Mouse (Mus musculus) embryonic facial prominence, embryonic 14.5 days (tissue): ENCODE data around the gene Pdyn. TPM values are rescaled to one million over a fixed set of nuclear protein-coding genes. Genes with fewer than 3 reads are reported as not detected.
A peak's percentile ranks its signal among the peaks of the same experiment; 100 is the strongest.

Experiments used
- ATAC-seq: fragments of 200-750 bp; cut with Nextera tagmentation; 2 replicates; pipeline ENCODE4 v1.8.0; 2017; ENCODE audit warnings: low read depth, moderate number of reproducible peaks, moderate TSS enrichment
- DNase-seq: peaks from one replicate; pipeline ENCODE4 v3.0.0-alpha.2; 2015; ENCODE audit warnings: low spot score
- H3K27ac ChIP-seq: fragments of 300-500 bp; sonication (generic); replicated peaks from 2 replicates; pipeline ENCODE4 v1.5.1; 2014; ENCODE audit warnings: low read depth, mild to moderate bottlenecking, low read length, moderate library complexity
- H3K27me3 ChIP-seq: fragments of 300-500 bp; sonication (generic); replicated peaks from 2 replicates; pipeline ENCODE4 v1.6.1; 2014; ENCODE audit warnings: low read length; ENCODE audit not compliant: control insufficient read depth, insufficient read depth
- H3K36me3 ChIP-seq: fragments of 300-500 bp; sonication (generic); 2 replicates; pipeline ENCODE4 v1.6.1; 2014; ENCODE audit warnings: low read length, mixed read lengths; ENCODE audit not compliant: control insufficient read depth, insufficient read depth
- H3K4me1 ChIP-seq: fragments of 300-500 bp; sonication (generic); 2 replicates; pipeline ENCODE4 v1.6.1; 2014; ENCODE audit warnings: antibody characterized with exemption, low read length; ENCODE audit not compliant: control insufficient read depth, insufficient read depth
- H3K4me2 ChIP-seq: fragments of 300-500 bp; sonication (generic); 2 replicates; pipeline ENCODE4 v1.6.1; 2014; ENCODE audit warnings: low read depth, mild to moderate bottlenecking, low read length, moderate library complexity, mixed read lengths
- H3K4me3 ChIP-seq: fragments of 300-500 bp; sonication (generic); 2 replicates; pipeline ENCODE4 v1.5.1; 2014; ENCODE audit warnings: low read depth, mild to moderate bottlenecking, low read length
- H3K9ac ChIP-seq: fragments of 300-500 bp; sonication (generic); 2 replicates; pipeline ENCODE4 v1.6.1; 2014; ENCODE audit warnings: low read depth, mild to moderate bottlenecking, low read length, moderate library complexity, mixed read lengths
- H3K9me3 ChIP-seq: fragments of 300-500 bp; sonication (generic); 2 replicates; pipeline ENCODE4 v1.6.1; 2016; ENCODE audit warnings: low read length; ENCODE audit not compliant: control insufficient read depth
- WGBS: fragments of 180-500 bp; shearing (Covaris S2); extraction: QIAGEN DNeasy Blood & Tissue Kit; methylation state at CpG from one replicate; pipeline ENCODE4 v1.1.7; 2014; 5-methylcytosine and 5-hydroxymethylcytosine counted together
- polyA plus RNA-seq: library from polyadenylated mRNA; unstranded; fragments of >200 nt; fragmentation: Nextera tagmentation; extraction: Ambion mirVana; gene quantifications from 2 replicates; pipeline ENCODE4 v1.2.1, GENCODE M21; 2014

Pdyn gene
- polyA plus RNA-seq, 1 experiment from 2014 or later: 0.21 TPM

DNA sequence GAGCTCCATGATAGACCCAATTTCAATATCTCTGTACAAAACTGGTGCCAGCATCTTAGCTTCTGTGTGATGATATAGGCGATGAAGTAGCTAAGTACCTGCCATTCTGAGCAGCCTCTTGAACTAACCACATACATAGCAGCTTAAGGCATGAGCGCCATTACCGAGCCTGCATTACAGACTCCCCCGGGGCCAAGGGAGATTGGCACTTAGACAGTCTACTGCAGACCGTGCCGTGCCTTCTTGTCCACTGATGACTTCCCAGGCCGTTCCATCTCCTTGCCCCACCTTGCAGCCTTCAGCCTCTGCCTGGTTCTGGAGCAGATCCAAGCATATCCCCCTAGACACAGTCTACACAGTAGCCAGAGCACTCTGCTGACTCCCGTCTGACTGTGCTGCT, 7.0 kb downstream of the Pdyn start:
- no peak overlapping the region for H3K4me3 ChIP-seq
- DNase-seq (no peak), ATAC-seq (no peak)
- H3K4me1 ChIP-seq: no peaks in the 10 kb centered on the region
- no peaks in the 10 kb centered on the region for H3K36me3 ChIP-seq
- 81% methylated on average over 8 of the region's 8 CpGs for WGBS
- no peaks in the 10 kb centered on the region for H3K9me3 ChIP-seq
- H3K27me3 ChIP-seq: no peaks in the 10 kb centered on the region
- no peak overlapping the region for H3K9ac ChIP-seq
- H3K27ac ChIP-seq: no peak overlapping the region
- no peak overlapping the region for H3K4me2 ChIP-seq

GRCm38 (mm10) chr2:129689694-129690093, 9.9 kb downstream of the Pdyn start:
- Histone ChIP-seq H3K36me3 (no peaks in the 10 kb centered on the region), H3K9me3 (no peaks in the 10 kb centered on the region), H3K4me3 (no peak overlapping the region), H3K27ac (no peak overlapping the region), H3K9ac (no peak overlapping the region), H3K27me3 (no peaks in the 10 kb centered on the region), H3K4me2 (no peak overlapping the region), H3K4me1 (no peaks in the 10 kb centered on the region)
- ATAC-seq: no peak
- WGBS: 78% methylated on average over 7 of the region's 7 CpGs
- no peak for DNase-seq

DNA sequence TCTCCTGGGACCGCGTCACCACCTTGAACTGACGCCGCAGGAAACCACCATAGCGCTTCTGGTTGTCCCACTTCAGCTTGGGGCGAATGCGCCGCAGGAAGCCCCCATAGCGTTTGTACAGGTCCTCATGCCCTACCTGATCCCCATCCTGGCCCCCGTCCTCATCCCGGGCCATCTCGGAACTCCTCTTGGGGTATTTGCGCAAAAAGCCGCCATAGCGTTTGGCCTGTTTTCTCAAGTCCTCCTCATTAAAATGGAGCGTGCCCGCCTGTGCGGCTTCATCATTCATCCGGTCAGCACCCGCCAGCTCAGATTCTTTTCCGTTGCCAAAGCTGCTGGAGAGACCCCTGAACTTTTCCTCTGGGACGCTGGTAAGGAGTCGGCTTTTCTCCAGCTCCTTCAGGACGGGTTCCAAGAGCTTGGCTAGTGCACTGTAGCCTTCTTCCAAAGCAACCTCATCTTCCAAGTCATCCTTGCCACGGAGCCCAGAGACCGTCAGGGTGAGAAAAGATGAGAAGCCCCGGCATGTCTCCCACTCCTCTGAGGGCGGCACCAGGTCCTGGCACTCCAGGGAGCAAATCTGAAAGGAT, 11.5 kb downstream of the Pdyn start:
- H3K4me1 ChIP-seq: no peaks in the 10 kb centered on the region
- no peak overlapping the region for H3K27ac ChIP-seq
- no peak for DNase-seq
- ATAC-seq: no peak
- no peaks in the 10 kb centered on the region for H3K9me3 ChIP-seq
- WGBS: 93% methylated on average over 28 of the region's 28 CpGs
- no peaks in the 10 kb centered on the region for H3K27me3 ChIP-seq
- H3K4me2 ChIP-seq: no peak overlapping the region
- H3K36me3 ChIP-seq: no peaks in the 10 kb centered on the region
- no peak overlapping the region for H3K9ac ChIP-seq
- H3K4me3 ChIP-seq: no peak overlapping the region

DNA sequence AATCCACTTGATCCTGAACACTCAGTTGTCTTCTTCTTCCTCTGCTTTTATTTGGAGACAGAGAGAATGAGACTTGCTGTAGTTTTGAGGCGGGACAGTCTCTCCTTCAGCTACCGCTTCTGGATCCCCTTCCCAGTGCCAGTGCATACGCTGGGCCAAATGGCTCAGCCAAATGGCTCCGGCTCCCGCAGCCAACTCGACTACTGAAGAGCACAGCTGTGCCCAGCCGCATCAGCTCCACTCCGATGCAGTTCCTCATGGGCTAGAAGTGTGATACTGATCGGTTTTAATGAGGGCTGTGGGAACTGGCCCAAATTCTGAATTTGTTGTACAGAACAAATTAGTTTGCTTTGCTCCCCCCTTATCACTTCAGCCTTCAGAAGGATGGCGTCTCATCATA, 12.7 kb downstream of the Pdyn start:
- ATAC-seq (no peak), DNase-seq (no peak)
- Histone ChIP-seq H3K27me3 (no peaks in the 10 kb centered on the region), H3K9ac (no peak overlapping the region), H3K4me2 (no peak overlapping the region), H3K4me1 (no peaks in the 10 kb centered on the region), H3K27ac (no peak overlapping the region), H3K36me3 (no peaks in the 10 kb centered on the region), H3K4me3 (no peak overlapping the region), H3K9me3 (no peaks in the 10 kb centered on the region)
- WGBS: 61% methylated on average over 10 of the region's 10 CpGs

GRCm38 (mm10) chr2:129684014-129684413, 15.6 kb downstream of the Pdyn start:
- Histone ChIP-seq H3K36me3 (no peaks in the 10 kb centered on the region), H3K4me2 (no peak overlapping the region), H3K9me3 (no peaks in the 10 kb centered on the region), H3K9ac (no peak overlapping the region), H3K4me1 (no peaks in the 10 kb centered on the region), H3K4me3 (no peak overlapping the region), H3K27ac (no peak overlapping the region), H3K27me3 (no peaks in the 10 kb centered on the region)
- ATAC-seq (no peak), DNase-seq (peak; percentile 19)
- WGBS: 43% methylated on average over 4 of the region's 4 CpGs

GRCm38 (mm10) chr2:129680236-129680635, 19.4 kb downstream of the Pdyn start:
- no peak for ATAC-seq
- no peak overlapping the region for H3K9ac ChIP-seq
- 83% methylated on average over 3 of the region's 3 CpGs for whole genome bisulfite sequencing

DNA sequence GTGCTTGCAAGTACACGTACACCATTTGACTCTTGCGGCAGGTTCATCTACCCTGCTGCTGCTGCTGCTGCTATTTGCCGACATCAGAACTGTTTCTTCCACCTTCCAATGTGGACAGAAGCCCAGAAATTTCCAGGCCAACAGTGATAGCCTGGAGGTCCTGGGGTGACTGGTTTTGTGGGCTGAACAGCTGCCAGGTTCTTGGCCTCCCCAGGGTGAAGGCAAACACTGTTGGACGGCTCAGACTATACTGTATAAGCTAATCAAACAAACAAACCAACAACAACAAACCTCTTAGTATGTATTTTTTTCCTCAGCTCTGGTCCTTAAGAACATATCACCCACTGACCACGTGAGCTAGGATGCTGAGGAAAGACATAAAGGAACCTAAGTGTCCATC, 20.6 kb downstream of the Pdyn start:
- H3K4me1 ChIP-seq: no peaks in the 10 kb centered on the region
- no peak overlapping the region for H3K4me2 ChIP-seq
- H3K4me3 ChIP-seq: no peak overlapping the region
- H3K9me3 ChIP-seq: no peaks in the 10 kb centered on the region
- H3K9ac ChIP-seq: no peak overlapping the region
- ATAC-seq (no peak), DNase-seq (no peak)
- H3K27ac ChIP-seq: no peak overlapping the region
- WGBS: 76% methylated on average over 5 of the region's 5 CpGs
- no peaks in the 10 kb centered on the region for H3K36me3 ChIP-seq
- no peaks in the 10 kb centered on the region for H3K27me3 ChIP-seq

More at GRCm38 (mm10) chr2:129680236-129680635, 19.4 kb downstream of the Pdyn start:
- Histone ChIP-seq H3K27ac (no peak overlapping the region), H3K4me3 (no peak overlapping the region), H3K9me3 (no peaks in the 10 kb centered on the region), H3K4me1 (no peaks in the 10 kb centered on the region), H3K36me3 (no peaks in the 10 kb centered on the region), H3K27me3 (no peaks in the 10 kb centered on the region), H3K4me2 (no peak overlapping the region)
- no peak for DNase-seq

DNA sequence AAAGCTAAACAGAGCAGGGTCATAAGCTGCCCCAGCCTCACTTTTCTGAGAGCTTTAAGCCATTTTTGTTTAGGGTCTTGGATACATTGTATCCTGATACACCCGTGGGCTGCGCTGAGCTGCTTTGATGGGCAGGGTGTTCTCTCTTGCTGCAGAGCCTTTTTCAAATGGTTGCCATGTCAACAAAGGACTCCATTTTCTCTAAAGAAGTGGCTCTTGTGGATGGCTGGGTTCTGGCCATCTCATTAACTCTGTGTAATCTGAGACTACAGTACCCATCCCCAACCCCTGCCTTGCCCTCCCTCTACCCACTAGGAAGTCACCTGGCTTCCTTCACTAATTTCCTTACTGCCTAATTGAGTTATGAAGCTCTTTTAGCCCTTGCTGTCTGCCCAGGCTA, 22.0 kb downstream of the Pdyn start:
- Histone ChIP-seq H3K4me1 (no peaks in the 10 kb centered on the region), H3K9ac (no peak overlapping the region), H3K27me3 (no peaks in the 10 kb centered on the region), H3K4me3 (no peak overlapping the region), H3K4me2 (no peak overlapping the region), H3K36me3 (no peaks in the 10 kb centered on the region), H3K9me3 (no peaks in the 10 kb centered on the region), H3K27ac (no peak overlapping the region)
- WGBS: 34% methylated on average over 2 of the region's 2 CpGs
- no peak for DNase-seq
- no peak for ATAC-seq

DNA sequence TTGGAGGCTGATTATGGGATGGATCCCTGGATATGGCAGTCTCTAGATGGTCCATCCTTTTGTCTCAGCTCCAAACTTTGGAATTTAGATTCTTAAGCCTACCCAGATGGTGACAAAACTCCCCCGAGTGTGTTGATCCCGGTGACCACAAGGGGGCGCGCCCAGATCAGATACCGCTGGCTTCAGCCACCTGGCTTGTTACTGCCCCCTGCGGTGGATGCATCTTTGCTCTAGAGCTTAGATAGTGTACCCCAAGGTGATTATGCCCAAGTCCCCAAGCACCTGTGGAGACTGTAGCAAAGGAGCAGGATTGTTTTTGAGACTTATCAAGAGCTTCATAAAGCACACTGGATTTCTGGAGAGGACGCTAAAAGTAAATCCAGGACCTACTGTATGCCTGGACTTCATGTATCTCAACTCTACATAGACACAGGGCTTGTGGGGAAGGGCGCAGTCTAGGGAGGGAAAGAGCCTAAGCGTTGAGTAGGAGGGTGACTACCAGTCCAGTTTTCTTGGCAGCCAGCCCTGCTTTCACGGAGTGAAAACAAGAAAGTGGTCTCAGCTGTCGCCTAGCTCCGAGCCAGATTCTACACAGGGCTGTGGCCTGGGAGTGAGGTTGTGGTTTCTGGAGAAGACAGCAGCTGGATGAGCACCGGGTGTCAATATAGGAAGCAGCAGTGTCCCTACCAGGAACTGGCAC, 24.6 kb downstream of the Pdyn start:
- DNase-seq (peak; percentile 78), ATAC-seq (peak; percentile 47; the same call in 1 of the 2 replicates)
- no peaks in the 10 kb centered on the region for H3K27me3 ChIP-seq
- no peak overlapping the region for H3K4me2 ChIP-seq
- no peak overlapping the region for H3K9ac ChIP-seq
- no peak overlapping the region for H3K27ac ChIP-seq
- no peaks in the 10 kb centered on the region for H3K4me1 ChIP-seq
- H3K36me3 ChIP-seq: no peaks in the 10 kb centered on the region
- 26% methylated on average over 13 of the region's 13 CpGs for WGBS
- no peaks in the 10 kb centered on the region for H3K9me3 ChIP-seq
- no peak overlapping the region for H3K4me3 ChIP-seq
